Mouse (Mus musculus): ENCODE data around the gene Gfpt2.

Gene Gfpt2

DNA sequence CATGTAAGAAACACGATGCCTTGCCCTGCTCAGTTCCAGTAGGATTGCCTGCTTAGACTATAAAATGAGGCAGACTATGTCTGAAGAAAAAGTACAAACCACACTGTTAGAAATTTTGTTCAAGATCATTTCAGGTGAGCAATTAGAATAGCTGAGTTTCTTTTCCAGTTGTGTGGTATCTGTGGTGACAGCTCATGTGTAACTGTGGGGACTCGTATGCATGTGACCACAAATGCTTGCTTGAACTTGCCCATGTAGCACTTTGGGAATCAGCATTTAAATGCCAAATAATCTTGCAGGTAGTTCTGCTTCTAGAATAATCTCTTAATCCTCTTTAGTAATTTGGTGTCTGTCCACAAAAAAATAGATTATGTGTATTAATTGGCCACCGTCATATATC is 89.4 kb downstream of the Gfpt2 start:
- no peak for DNase-seq (ENCODE audit: extremely low spot score)
